Mouse (Mus musculus): ENCODE measurements around the gene Olfr1024.

The Olfr1024 gene

GRCm38 (mm10) chr2:85904952-85905351 lies at the start of gene Olfr1024:
Olfr1024 (minus strand) TSS chr2:85905052.
- DNase-seq (ENCODE audit: low spot score in 2 of 2), result no peak

GRCm38 (mm10) chr2:85950137-85950536 lies 45.3 kb upstream of the Olfr1024 start, which contains the start of gene Olfr1028:
Olfr1028 (plus strand) TSS chr2:85950437.
- no peak for DNase-seq (ENCODE audit: low spot score in 2 of 2)

GRCm38 (mm10) chr2:85921258-85921657 lies 16.4 kb upstream of the Olfr1024 start, which contains the start of gene Olfr1026:
Olfr1026 (plus strand) TSS chr2:85921558.
- no peak for DNase-seq (ENCODE audit: low spot score in 2 of 2)

GRCm38 (mm10) chr2:85914893-85915292 lies 10.0 kb upstream of the Olfr1024 start, which contains the start of gene Olfr1025-ps1:
Olfr1025-ps1 (plus strand) TSS chr2:85915193.
- DNase-seq (ENCODE audit: low spot score in 2 of 2), result no peak

GRCm38 (mm10) chr2:85913197-85913596 lies 8.3 kb upstream of the Olfr1024 start:
- no peak for DNase-seq (ENCODE audit: low spot score in 2 of 2)

GRCm38 (mm10) chr2:85885340-85885739 lies 19.5 kb downstream of the Olfr1024 start, which contains the start of gene Olfr1023:
Olfr1023 (plus strand) TSS chr2:85885640.
- DNase-seq (ENCODE audit: low spot score in 2 of 2), result no peak

GRCm38 (mm10) chr2:85868294-85868693 lies 36.6 kb downstream of the Olfr1024 start, which contains the start of gene Olfr1022:
Olfr1022 (plus strand) TSS chr2:85868594.
- DNase-seq (ENCODE audit: low spot score in 2 of 2), result no peak
